Mouse (Mus musculus): ENCODE data around the gene Cmtr1.

DNA sequence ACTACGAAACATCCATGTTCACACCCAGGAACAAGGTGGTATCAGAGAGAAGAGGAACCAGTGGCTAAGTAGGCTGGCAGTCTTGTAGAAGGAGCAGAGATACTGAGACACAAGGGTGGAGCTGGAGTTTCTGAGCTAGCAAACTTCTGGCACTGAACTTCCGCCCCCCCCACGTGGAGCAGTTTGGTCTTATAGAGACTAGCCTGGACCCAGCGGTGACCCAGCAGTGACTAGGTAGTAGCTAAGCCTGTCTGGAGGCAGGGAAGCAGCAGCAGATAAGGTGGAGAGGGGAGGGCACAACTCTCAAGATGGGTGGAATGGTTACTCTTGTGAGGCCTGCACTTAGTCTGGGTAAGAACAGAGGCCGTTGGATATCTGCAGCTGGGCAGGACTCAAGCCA, 48.4 kb downstream of the Cmtr1 start:
- TF ChIP-seq CTCF (IDR thresholded peaks at IDR 0.05; ENCODE audit: low read depth) (no peak), EP300 (optimal IDR thresholded peaks at IDR 0.05) (no peak)

Measured in stomach, postnatal 0 days (tissue).